Mouse (Mus musculus): Measurements from ENCODE around the gene Mapkapk2.
A peak's percentile ranks its signal among the peaks of the same experiment; 100 is the strongest.

Mapkapk2 gene

DNA sequence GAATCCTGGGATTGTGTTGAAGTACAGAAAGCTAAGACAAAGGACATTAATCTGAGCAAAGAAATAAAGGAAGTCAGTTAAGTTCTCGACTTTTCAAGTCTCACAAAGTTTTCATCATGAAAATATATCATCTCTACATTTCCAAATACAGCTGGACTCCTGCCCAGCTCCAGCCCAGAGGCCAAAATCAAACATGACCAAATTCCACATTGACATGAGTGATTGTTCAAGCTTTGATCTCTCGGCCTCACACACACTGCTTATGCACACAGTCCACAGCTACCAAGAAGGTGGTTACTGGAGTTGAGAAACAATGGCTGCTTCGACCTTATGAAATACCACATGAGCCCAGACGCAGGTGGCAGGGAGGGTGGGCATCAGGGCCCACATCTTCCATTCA is 14.0 kb downstream of the Mapkapk2 start:
- no peak for DNase-seq (ENCODE audit: low spot score in 2 of 2)

DNA sequence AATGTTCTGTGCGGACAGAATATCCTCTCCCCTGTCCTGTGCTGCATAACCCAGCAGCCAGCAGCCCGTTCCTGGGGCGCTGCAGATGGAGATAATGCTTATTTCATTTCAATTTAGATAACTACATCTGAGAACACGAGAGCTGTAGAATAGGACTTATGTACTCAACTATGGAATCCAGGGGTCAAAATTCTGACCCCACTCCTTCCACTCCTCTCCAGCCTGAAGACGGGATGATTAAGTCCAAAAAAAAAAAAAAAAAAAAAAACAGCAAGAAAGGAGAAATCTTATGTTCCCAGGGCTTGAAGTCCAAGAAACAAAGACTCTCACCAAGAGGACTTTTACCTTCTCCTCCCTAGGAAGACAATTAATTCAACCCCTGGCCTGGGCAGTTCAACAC is 14.5 kb downstream of the Mapkapk2 start:
- DNase-seq (ENCODE audit: low spot score in 2 of 2): no peak

GRCm38 (mm10) chr1:131080686-131081085 is 16.9 kb downstream of the Mapkapk2 start:
- no peak for DNase-seq (ENCODE audit: low spot score in 2 of 2)

DNA sequence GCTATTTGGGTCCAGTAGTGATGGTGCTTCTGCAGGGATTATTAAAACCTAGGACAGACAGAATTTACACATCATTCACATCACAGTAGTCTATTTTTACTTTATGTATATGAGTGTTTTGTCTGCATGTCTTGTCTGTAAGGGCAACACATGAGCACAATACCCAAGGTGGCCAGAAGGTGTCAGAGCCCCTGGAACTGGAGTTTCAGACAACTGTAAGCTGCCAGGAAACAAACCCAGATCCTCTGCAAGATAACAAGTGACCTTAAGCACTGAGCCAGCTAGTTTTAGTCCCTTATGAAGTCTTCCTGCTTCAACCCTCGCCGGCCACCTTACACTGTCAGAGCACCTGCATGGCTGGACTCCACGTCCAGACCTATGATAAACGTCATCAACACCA is 17.9 kb downstream of the Mapkapk2 start:
- no peak for DNase-seq (ENCODE audit: low spot score in 2 of 2)

DNA sequence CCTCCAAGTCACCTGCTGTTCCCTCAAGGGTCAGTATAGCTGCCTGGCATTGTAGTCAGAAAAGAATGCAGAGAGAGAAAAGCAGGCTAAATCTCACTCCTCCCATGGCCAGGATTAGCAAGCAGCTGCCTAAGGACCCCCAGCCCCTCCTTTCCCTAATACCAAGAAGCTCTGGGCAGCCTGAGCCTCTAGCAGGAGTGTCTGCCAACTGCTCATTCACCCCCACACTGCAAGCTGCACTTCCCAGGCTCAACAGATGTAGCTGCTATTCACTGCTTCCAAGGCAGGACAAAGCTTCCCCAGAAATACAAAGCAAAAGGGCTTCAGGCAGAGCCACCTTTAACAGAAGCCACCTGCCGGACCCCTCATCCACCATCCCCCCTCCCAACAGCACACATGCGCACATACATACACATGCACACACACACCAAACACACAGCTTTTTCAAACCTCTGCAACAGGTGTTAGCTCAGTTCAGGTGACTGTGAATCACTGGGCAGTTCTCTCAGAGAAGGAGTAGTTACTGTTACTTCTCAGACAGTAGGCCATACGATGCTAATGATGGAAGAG is 18.8 kb downstream of the Mapkapk2 start:
- no peak for DNase-seq (ENCODE audit: low spot score in 2 of 2)

DNA sequence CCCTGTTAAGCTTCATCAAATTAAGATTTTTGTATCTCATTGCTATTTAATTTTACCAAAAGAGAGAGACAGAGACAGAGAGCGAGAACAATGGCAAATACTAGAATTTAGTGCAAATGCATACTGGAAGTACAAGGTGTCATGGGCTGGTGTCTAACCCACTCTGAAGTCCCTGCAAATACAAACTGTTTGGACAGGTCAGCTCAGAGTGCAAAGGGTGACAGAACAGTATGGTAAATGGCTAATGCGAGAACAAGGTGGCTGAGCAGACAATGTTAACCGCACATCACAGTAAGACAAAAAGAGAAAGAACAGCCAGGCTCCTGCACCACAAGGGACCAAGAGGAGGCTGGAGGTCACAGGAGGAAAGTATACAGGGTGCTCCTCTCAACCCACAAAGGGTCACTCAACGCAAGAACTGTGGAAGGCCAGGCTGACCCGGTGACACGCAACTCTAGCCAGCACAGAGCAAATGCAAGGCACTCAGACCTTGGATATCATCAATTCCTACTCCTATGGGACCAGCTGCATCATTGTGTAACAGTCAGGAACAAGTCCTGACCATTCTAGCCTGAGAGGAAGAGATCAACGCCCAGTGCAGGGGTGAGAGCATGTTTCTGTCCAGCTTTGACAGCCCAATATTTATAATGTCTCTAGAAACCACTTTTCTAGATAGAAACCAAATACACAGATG is 22.4 kb downstream of the Mapkapk2 start:
- no peak for DNase-seq (ENCODE audit: low spot score in 2 of 2)

- DNase-seq (ENCODE audit: low spot score in 2 of 2): no peak
Observed at GRCm38 (mm10) chr1:131074524-131074938, 23.1 kb downstream of the Mapkapk2 start.

GRCm38 (mm10) chr1:131072376-131072990 is 25.1 kb downstream of the Mapkapk2 start:
- no peak for DNase-seq (ENCODE audit: low spot score in 2 of 2)

GRCm38 (mm10) chr1:131069010-131069409 is 28.6 kb downstream of the Mapkapk2 start:
- DNase-seq (ENCODE audit: low spot score in 2 of 2): no peak

DNA sequence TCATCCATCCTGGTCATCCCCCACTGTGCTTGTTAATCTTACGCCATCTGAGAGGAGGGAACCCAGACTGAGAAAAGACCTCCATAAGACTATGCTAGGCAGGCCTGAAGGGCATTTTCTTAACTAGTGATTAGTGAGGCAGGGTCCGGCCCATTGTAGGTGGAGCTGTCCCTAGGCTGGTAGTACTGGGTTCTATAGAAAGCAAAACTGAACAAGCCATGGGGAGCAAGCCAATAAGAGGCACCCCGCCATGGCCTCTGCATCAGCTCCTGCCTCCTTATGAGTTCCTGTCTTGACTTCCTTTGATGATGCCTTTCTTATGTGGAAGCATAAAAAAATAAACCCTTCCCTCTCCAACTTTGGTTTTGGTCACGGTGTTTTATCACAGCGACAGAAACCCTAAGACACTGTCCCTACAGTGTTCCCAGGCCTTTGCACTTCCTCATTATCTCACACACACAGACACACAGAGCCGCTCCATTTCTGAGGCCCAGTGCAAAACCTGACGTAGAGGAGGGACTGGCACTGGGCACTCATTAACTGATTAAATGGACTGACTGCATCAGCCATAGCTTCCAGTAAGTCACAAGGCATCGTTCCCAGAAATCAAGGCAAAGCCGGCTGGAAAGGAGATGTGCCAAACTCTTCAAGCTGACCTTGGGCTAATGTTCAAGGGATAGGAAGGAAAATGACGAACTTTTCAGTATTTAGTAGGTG is 29.5 kb downstream of the Mapkapk2 start:
- no peak for DNase-seq (ENCODE audit: low spot score in 2 of 2)

- no peak for DNase-seq (ENCODE audit: low spot score in 2 of 2)
Observed at GRCm38 (mm10) chr1:131064202-131064601, 33.4 kb downstream of the Mapkapk2 start.

DNA sequence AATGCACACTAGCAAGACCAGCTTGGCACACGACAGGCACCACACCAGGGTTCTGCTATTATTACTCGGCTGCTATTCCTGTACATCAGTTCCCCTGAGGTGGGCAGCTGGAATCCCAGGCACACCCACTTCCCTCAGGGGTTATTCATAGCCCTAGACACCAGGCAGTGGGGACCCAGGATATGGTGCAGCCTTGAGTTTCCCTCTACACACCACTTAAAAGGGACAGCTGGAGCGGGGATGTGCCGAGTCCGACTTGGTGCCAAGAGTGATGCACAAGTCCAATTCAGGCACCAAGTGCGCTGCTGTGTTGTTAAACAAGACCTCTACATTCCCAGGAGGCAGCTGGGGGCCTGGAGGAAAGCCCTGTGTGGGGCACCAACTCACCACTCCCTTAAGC is 34.8 kb downstream of the Mapkapk2 start:
- no peak for DNase-seq (ENCODE audit: low spot score in 2 of 2)

DNA sequence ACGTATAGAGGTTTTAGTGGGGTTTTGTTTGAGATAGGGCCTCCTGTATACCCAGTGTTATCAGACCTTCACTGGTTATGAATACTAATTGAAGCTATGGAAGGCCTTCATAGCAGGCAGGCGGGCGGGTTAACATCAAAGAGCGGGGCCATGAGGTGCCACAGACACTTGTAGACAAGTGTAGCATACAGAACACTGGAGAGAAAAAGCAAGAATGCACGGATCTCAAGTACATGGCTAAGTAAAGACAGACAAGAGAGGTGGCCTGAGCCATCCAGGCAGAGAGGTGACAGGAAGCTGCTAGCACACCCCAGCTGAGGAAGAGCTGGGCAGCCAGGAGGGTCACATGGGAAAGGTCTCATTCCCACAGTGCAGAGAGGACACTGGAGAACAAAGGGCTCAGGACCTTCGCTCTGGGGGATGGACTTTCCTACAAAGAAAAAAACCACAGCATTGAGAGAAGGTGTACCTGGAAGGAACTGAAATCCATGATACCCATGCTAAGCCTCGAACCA is 35.8 kb downstream of the Mapkapk2 start:
- DNase-seq (ENCODE audit: low spot score in 2 of 2): no peak

DNA sequence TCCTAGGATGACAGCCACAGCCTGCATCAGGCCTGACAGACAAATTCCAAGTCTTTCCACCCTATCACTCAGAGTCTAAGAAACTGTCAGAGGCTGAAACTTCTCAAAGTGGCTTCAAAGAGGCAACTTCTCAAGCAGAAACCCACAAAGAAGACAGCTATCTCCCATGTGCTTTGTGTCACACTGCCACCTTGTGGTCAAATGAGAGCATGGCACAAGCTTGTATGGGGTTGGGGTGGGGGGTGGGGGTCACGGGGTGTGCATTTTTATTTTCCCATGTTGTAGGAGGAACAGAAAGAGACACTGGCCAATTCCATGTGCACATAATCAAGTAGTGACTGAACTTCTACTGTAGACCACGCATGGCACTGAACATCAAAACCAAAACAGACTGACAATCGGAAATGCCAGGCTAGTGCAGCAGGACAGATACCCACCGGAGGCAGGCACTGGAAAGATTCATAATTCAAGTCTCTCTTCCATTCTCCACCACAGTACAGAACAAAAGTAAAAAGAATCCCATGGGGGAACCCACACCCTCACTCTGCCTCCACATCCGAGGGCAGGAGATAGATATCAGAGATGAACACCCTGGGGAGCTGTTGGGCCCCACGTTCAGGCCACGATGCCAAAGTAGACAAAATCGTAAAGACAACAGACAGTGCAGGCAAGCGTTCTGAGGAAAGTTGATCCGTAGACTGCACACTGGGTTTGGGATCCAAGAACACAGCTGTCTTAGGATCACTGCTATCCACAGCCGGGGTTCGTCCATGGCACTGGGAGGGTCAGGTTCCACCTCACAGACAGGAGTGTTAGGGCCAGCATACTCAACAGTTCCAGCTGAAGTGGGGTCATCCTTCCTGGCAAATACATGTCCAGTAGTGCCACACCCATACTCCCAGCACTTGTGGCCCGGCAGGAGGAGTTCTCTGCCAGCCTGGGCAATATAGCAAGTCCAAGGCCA is 37.1 kb downstream of the Mapkapk2 start:
- no peak for DNase-seq (ENCODE audit: low spot score in 2 of 2)

DNA sequence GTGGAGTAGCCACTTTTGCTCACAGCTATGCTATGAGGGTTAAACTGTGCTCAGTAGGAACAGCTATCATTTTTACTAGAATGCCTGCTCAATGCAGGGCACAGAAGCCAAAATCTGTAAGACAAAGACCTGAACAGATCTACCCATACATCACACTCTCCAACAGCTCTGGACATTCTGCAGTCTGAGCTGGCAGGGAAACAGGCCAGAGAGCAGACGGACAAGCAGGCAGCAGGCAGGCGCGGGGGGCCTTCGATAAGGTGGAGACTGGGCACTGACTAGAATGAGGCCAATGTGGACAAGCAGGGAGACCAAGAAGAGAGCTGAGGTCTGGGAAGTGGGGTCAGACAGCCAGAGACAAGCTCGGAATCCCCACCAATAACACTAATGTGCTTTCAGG is 37.8 kb downstream of the Mapkapk2 start:
- DNase-seq (ENCODE audit: low spot score in 2 of 2): no peak

GRCm38 (mm10) chr1:131059411-131059810 is 38.2 kb downstream of the Mapkapk2 start:
- DNase-seq (ENCODE audit: low spot score in 2 of 2): no peak

GRCm38 (mm10) chr1:131058431-131058830 is 39.2 kb downstream of the Mapkapk2 start:
- no peak for DNase-seq (ENCODE audit: low spot score in 2 of 2)

GRCm38 (mm10) chr1:131054251-131054650 is 43.4 kb downstream of the Mapkapk2 start:
- DNase-seq (ENCODE audit: low spot score in 2 of 2): no peak

DNA sequence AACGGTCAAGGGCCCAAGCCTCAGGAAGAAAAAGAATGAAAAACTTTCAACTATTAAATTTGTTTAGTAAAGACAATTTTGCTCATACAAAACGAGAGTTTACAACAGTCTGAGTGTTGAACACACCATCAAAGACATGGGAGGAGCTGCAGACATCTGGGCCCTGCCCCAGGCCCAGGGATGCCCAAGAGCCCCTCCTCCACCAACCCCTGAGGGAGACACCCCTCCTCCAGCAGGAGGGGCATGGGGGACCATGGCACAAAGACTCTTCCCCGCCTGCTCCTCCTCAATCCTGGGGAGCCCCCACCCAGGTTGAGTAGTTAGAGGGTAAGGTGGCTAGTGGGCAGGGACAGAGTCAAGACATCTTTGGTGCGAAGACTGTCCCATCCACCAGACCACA is 44.0 kb downstream of the Mapkapk2 start:
- no peak for DNase-seq (ENCODE audit: low spot score in 2 of 2)

DNA sequence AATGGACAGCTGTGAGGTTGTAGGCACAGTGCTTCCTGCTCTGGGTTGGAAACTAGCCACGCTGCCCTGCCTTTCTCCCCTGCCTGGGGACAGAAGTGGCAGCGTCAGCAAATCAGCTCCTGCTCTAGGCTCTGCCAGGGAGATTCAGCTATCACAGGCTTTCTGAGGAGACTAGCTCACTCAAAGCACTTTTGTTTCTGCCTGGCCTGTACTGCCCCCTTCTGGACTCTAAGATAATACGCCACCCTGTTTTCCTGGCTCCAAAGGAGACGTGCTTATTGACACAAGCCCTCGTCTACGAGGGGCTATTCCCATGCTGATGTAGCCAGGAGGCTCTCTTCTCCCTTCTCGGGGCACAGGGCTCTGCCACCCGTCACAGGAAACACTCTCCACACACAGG is 44.4 kb downstream of the Mapkapk2 start:
- peak; percentile 33 to 51 for DNase-seq (ENCODE audit: low spot score in 2 of 2)

DNA sequence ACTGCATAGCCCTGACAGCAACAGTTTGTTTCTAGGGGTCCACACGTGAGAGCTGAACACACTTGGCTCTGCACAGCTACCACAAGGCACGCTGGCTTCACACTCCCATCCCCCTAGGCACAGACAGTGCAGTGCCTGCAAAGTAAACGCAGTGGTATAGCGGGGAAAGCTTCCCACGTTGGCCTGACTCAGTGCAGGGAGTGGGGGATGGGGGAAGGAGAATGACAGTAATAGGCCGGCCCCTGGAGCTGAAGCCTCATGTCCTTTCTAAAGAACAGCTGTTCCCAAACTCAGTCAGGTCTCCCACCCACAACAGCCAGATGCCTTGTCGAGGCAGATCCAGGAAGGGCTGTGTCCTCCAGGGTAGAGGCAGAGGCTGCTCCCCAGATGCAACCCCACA is 46.6 kb downstream of the Mapkapk2 start:
- no peak for DNase-seq (ENCODE audit: low spot score in 2 of 2)

Measured in urinary bladder, postnatal 36 days (tissue).